Mouse (Mus musculus) midbrain, embryonic 10.5 days (tissue): ENCODE measurements around the gene Krt1. TPM values are rescaled to one million over a fixed set of nuclear protein-coding genes. Genes with fewer than 3 reads are reported as not detected.

Experiments
- microRNA-seq: library from miRNA; unstranded; fragments of <30 nt; microRNA quantifications from one replicate; pipeline ENCODE4, GENCODE M21; 2017
- polyA plus RNA-seq: library from polyadenylated mRNA; unstranded; fragments of >200 nt; fragmentation: Nextera tagmentation; extraction: Ambion mirVana; gene quantifications from 2 replicates; pipeline ENCODE4 v1.2.1, GENCODE M21; 2016

Gene Krt1
- polyA plus RNA-seq, 1 experiment from 2014 or later = 1.2 TPM

Small RNA genes within 50 kb of the gene (microRNA-seq; reads per million reads assigned to microRNA genes)
- not detected for gene Gm44356

Other genes with a start within 250 kb of the Krt1 start
- gene Gm5414, start 222.6 kb downstream of the Krt1 start, polyA plus RNA-seq = not detected in 2 replicates
- not detected in 2 replicates for gene Gm5478, start 203.4 kb downstream of the Krt1 start, polyA plus RNA-seq
- gene Krt6b, start 170.5 kb downstream of the Krt1 start, polyA plus RNA-seq = not detected in 2 replicates
- gene Krt6a, start 156.5 kb downstream of the Krt1 start, polyA plus RNA-seq = not detected in 2 replicates
- gene Krt5, start 137.9 kb downstream of the Krt1 start, polyA plus RNA-seq = 0.11 and 0.22 TPM in 2 replicates
- gene Krt71, start 107.7 kb downstream of the Krt1 start, polyA plus RNA-seq = not detected in 2 replicates
- not detected in 2 replicates for gene Krt72, start 64.3 kb downstream of the Krt1 start, polyA plus RNA-seq
- 0.07 TPM in 1 of 2 replicates, not detected in the other for gene Krt73, start 48.4 kb downstream of the Krt1 start, polyA plus RNA-seq
- not detected in 2 replicates for gene Krt2, start 32.6 kb downstream of the Krt1 start, polyA plus RNA-seq
- gene Krt77, start 18.9 kb upstream of the Krt1 start, polyA plus RNA-seq = not detected in 2 replicates
- gene Krt76, start 42.1 kb upstream of the Krt1 start, polyA plus RNA-seq = not detected in 2 replicates
- gene Krt4, start 73.9 kb upstream of the Krt1 start, polyA plus RNA-seq = not detected in 2 replicates
- gene Krt79, start 89.5 kb upstream of the Krt1 start, polyA plus RNA-seq = 0.07 and 0.20 TPM in 2 replicates
- not detected in 2 replicates for gene Krt78, start 103.5 kb upstream of the Krt1 start, polyA plus RNA-seq
- gene Krt8, start 153.7 kb upstream of the Krt1 start, polyA plus RNA-seq = 18.5 and 21.9 TPM in 2 replicates
- gene Krt18, start 177.4 kb upstream of the Krt1 start, polyA plus RNA-seq = 11.4 and 21.0 TPM in 2 replicates
- gene Eif4b, start 223.0 kb upstream of the Krt1 start, polyA plus RNA-seq = 113 and 125 TPM in 2 replicates
- 8.9 and 9.4 TPM in 2 replicates for gene Tns2, start 249.6 kb upstream of the Krt1 start, polyA plus RNA-seq